Mouse (Mus musculus) lung, postnatal 0 days (tissue): ENCODE data around the gene Robo2.

Source experiments
- CTCF ChIP-seq: IDR thresholded peaks from 2 replicates; pipeline ENCODE4 v1.5.1; 2016; ENCODE audit warnings: antibody characterized with exemption, mild to moderate bottlenecking
- EP300 ChIP-seq: IDR thresholded peaks from 2 replicates; pipeline ENCODE4 v1.6.1; 2016; ENCODE audit warnings: antibody characterized with exemption, mild to moderate bottlenecking, control low read depth

GRCm38 (mm10) chr16:74427071-74427470, 15.4 kb upstream of the Robo2 start:
- TF ChIP-seq EP300 (no peak), CTCF (no peak)
